Mouse (Mus musculus) gonadal fat pad, adult 2 months (tissue): Measurements from ENCODE around the gene Plekhh2. TPM values are rescaled to one million over a fixed set of nuclear protein-coding genes. Genes with fewer than 3 reads are reported as not detected.
"Not testable (repeated sequence)": the region's sequence is repeated elsewhere in the genome, so short reads cannot be mapped to it uniquely, and the experiment has no call there.

Experiments used
- DNase-seq: peaks from one replicate; pipeline ENCODE4 v3.0.0-alpha.2; 2012; ENCODE audit warnings: low read depth
- polyA plus RNA-seq: library from polyadenylated mRNA; depleted of rRNA; stranded (reverse); fragments of >200 nt; gene quantifications from 2 replicates; pipeline ENCODE4 v1.2.3, GENCODE M21; 2012

Plekhh2 gene
- polyA plus RNA-seq, 1 experiment, result 5.8 TPM

DNA sequence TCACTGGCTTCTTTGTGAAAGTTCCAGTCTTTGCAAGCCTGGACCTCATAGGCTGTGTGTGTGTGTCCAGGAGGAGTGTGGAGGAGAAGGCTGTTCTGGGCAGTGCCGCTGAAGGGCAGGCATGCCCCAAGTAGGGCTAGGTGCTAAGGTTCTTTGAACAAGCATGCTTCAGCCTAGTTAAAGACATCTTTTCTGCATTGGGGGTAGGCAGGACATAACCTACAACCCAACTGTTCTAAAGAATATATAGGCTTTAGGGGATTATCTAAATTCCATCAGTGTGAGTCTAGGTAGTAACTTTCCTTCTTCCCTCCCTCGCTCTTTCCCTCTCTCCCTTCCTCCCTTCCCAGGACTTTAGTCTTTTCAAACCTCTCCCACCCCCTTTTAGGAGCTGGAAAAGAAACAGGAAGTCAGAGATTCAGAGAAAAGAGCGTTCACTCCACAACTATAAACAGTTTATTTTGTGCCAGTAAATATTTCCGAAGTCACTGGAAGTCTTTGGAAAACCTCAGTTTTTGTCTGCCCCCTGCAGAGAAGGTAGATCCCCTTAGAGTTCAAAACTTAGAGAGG lies 906 bp downstream of the Plekhh2 start:
- DNase-seq, result no peak

DNA sequence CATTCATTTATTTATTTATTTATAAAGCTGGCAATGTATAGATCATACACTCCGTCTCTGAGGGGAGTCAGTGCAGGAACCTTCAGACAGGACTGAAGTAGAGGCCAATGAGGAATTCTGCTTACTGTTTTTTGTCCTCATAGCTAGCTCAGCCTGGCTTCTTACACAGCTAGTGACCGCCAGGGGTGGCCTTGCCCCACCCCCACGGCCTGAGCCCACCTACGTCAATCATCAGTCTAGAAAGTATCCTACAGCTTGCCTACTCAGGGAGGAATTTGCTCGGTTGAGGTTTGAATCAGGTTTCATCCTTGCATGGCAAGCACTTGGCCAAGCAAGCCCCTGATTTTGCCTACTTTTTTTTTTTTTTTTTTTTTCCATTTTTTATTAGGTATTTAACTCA lies 4.2 kb downstream of the Plekhh2 start:
- no peak for DNase-seq

DNA sequence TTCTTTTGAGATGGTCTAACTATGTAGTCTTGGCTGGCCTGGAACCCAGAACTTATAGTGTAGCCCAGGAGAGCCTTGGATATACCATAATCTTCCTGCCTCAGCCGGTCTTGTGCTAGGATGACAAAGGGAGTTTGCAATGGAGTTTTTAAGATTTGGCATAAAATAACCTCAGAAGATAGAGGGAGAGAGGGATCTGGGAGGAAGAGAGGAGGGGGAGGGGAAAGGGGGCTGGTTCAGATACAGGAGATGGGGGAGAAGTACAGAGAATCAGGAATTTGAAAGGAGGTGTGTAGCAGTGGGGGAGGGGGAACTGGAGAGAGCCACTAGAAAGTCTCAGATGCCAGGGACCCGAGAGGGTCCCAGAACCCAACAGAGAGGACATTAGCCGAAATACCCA lies 7.7 kb downstream of the Plekhh2 start:
- no peak for DNase-seq

DNA sequence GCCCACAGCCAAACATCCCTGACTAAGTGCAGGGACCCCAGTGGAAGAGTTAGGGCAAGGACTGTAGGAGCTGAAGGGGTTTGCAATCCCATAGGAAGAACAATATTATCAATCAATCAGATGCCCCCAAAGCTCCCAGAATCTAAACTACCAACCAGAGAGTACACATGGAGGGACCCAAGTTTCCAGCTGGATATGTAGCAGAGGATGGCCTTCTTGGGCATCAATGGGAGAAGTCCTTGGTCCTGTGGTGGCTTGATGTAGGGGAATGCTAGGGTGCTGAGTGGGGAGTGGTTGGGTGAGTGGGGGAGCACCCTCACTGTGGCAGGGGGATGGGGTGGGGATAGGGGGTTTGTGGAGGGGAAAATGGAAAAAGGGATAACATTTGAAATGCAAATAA lies 8.4 kb downstream of the Plekhh2 start:
- no peak for DNase-seq

DNA sequence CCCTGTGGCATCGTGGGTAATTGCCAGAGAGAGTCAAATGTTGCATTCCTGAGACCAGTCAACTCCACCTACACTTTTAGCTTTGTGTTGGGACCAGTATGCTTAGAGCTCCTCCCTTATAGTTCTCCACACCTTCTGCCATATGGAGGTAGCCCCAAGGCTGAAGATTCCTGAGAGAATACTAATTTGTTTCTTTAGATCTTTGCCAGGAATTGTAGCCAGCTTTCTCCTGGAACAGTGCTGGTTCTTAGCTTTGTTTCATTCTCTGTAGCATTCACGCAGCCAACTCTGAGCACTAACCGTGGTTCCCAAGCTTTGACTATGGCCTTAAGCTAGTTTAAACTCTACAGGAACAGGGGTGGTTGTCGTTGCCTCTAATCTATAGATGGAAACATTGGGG lies 17.7 kb downstream of the Plekhh2 start:
- no peak for DNase-seq

DNA sequence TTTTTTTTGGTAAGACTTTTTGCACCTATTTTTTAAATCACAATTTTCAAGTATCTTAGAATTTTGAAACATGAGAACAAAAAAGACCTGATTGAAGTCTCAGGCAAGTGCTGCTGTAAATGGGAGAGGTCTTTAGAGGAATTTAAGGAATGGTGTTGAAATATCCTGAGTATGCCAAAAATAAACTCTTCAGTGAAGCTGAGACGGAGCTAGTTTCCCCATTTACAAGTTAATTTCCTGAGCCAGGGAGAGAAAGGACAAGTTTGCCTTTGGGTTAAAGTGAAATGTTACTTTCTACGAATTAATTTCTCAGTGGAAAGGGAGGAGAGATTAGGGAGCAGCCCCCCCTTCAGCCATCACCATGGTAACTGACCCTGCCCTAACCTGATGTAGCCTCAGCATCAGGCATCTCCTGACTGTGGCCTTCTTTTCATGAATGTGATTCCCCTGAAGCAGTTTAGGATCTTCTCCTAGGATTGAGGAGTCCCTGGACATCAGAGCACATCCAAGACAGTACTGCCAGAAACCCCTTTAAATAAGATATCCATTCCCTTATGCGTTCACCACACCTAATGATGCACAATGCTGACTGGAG lies 18.6 kb downstream of the Plekhh2 start:
- no peak for DNase-seq

DNA sequence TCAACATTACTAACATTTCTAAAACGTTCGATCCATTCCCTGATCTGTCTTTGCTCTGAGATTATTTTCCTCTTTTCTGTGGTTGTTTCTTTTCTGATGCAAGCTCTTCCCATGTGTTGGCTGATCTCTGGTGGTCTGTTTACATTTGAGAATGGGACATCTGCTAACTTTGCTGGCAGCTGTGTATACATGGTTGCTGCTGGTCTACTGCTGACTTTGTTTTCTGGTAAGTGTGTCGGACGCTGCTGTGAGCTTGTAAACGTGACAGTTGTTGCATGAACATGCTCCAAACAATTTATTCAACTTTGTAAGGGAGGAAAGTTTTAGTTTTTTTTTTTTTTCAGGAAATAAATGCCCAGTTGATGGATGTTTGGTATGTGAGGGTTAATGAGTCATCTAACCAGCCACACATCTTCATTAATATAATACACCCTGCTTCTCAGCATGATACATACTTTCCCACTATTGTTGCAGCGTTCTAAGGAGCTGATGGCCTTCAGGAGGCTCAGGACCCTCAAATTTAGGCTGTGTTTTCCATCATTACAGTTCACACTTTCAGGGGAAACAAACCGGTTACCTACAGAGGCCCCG lies 21.3 kb downstream of the Plekhh2 start:
- no peak for DNase-seq

DNA sequence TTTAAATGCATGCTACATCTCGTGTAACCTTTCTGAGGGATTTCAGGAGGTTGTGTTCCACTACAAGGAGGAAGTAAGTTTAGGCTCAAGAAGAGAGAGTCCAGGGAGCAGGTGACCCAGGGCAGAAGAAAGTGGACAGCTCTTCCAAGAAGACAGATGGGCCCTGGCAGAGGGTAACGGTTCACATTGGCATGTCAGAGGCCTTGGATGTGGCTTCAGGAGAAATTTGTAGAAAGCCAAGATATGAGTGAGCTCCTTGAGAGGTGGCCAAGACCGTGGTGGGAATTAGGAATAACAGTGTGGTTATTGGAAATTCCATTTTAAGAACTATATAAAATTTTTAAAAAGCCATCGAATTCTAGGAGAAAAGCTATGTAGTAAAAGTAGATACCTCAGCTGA lies 22.1 kb downstream of the Plekhh2 start:
- no peak for DNase-seq

DNA sequence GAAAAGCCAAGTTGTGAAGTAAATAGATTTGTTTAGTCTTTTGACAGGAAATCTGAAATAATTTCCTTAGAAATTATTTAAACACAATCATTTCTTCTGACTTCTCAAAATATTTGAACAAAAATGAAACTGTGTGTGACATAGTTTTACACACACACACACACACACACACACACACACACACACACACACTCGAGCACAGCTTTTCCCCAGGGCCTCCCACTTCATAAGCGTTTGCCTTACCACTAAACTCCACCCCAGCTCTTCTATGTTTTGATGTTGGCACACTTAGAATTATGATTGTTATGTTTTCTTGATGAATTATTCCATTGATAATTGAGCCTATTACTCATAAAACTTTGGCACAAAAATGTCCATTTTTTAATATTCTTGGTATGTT lies 22.9 kb downstream of the Plekhh2 start:
- DNase-seq, result no peak

DNA sequence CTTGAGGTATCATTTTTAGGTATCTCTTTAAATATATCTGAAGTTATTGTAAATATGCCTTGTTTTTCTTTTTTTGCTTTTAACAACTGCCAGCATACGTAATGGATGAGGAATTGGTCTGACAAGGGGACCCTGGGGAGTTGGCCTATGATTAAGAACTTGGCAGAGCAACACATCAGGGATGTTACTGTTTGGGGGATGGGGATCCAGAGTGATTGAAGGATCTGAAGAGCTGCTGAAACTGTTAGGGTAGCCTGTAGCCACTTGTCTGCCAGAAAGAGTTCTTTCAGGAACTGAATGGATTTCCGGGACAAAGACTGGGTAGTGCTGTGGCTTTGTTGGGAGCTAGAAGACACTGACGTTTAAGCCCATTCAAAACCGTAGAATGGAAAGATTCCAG lies 23.5 kb downstream of the Plekhh2 start:
- DNase-seq, result no peak

DNA sequence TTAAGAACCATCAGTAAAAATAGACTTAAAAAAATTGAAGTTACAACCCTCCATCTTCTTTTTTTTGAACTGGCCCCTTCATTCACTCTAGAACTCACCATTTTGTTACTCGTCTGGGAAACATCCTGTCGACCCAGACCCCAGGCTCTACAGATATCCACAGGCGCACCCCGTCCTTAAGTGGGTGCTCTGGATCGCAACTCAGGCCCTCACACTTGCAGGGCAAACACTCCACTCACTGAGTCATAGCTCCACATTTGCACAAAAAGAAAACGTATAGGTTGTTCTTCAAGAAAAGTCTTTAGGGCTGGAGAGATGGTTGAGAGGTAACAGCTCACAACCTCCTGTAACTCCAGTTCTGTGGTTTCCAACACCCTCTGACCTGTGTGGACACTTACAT lies 25.6 kb downstream of the Plekhh2 start:
- DNase-seq, result no peak

DNA sequence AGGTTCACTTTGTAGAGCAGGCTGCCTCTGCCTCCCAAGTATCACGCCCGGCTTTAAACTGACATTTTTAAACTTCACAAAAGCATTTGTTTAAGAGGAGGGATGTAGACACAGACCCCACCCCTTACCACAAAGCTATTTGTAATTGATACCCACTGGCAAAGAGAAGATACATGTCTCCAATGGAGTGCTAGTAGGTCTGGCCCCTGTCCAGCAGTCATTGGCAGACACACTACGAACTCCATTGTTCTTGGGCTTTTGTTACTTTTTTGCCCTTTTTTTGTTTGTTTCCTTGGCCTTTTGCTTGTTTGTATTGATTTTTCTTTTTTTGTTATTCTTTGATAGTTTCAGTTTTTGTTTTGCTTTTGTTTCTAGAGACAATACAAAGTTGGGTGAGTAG lies 26.3 kb downstream of the Plekhh2 start:
- DNase-seq, result no peak

DNA sequence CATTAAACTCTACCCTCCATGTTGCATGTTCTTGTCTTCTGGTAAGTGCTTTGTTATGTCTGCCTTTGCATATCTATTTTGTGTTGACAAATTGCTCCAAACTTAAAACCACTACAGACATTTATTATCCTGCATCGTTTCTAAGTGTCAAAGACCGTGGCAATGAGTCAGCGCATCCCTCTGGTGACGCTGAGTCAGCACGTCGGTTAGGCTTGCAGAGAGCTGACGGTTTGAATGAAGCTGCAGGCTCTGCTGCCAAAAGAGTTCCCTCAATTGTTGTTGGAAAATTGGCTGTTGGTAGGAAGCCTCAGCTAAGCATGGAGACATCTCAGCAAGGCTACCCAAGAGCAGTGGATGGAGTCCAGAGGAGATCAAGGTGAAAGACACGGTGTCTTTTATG lies 28.9 kb downstream of the Plekhh2 start:
- DNase-seq, result no peak

DNA sequence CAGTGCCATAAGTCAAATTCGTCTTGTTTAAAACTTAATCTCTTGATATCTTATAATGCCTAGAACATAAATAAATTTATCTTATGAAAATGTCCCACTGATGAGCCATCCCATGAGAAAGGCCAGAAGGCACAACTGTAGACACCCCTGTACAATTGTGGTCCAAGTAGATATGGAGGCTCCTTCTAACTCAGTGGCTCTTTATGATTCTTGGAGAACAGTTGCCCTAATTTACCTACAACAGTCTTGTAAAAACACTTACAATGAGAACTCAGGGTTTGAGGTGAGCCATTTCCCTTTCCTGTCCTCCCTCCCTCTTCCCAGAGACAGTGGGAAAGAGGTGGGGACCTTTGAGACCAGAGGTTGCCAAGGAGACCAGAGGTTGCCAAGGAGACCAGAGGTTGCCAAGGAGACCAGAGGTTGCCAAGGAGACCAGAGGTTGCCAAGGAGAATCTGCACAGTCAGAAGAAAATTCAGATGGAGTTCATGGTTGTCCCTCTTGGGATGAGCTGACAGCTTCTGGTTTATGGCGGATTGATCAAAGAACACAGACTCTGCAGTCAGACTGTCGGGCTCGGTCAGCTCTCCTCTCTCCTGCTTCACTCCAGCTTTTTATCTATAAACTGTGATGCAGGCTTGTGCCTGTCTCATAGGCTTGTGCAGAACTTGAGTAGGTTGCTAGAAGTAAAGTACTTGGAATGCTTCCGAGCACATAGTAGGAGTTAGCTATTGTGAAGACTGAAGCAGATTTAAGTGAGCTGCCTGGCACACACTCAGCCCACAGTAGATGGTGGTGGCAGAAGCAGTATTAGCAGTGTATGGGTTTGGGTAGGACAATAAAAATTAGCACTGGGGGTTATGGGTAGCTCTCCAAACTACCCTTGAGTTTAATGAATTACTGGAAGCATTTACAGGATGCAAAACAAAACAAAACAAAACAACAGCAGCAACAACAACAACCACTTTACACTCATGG lies 39.5 kb downstream of the Plekhh2 start:
- no peak for DNase-seq

DNA sequence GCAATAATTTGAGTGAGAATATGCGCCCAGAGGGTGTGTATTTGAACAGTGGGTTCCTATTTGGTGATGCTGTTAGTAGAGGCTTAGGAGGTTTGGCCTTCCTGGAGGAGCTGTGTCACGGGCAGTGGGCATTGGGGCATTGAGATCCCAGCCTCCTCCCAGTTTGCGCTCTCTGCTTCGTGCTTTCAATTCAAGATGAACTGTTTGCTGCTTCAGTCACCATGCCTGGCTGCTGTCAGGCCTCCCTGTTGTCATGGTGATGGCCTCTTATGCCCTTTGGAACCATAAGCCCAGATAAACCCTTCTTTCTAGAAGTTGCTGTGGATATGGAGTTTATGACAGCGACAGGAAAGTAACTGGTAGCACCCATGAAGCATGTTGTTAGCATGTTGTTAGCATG lies 40.5 kb downstream of the Plekhh2 start:
- DNase-seq, result no peak

DNA sequence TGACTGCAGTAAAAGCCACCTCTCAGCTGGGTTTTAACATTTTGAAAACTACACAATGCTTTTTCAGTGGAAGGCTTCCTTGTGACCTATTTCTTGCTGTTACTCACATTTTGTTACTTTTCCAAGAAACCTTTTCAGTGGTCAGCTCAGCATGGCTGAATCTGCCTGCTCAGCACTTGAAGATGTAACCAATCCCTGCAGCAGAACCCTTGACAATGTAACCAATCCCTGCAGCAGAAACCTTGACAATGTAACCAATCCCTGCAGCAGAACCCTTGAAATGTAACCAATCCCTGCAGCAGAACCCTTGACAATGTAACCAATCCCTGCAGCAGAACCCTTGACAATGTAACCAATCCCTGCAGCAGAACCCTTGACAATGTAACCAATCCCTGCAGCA lies 52.6 kb downstream of the Plekhh2 start:
- DNase-seq, result not testable (repeated sequence)

DNA sequence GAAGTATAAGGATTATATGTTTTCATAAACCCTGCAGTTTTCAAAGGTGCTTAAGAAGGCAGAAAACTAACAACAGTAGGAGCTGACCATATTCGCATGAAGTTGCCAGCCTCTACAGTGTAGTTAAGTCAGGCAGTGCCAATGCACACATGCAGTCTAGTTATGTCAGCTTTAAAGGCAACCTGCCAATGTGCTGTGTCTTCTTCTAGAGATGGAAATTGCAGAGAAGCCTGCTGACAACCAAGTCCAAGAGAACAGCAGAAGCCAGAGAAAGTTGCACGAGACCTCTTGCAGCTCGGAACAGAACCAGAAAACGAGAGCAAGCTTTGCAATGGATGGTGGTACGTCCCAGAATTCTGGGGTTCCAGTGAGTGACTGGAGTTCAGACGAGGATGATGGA lies 54.1 kb downstream of the Plekhh2 start:
- DNase-seq, result no peak

DNA sequence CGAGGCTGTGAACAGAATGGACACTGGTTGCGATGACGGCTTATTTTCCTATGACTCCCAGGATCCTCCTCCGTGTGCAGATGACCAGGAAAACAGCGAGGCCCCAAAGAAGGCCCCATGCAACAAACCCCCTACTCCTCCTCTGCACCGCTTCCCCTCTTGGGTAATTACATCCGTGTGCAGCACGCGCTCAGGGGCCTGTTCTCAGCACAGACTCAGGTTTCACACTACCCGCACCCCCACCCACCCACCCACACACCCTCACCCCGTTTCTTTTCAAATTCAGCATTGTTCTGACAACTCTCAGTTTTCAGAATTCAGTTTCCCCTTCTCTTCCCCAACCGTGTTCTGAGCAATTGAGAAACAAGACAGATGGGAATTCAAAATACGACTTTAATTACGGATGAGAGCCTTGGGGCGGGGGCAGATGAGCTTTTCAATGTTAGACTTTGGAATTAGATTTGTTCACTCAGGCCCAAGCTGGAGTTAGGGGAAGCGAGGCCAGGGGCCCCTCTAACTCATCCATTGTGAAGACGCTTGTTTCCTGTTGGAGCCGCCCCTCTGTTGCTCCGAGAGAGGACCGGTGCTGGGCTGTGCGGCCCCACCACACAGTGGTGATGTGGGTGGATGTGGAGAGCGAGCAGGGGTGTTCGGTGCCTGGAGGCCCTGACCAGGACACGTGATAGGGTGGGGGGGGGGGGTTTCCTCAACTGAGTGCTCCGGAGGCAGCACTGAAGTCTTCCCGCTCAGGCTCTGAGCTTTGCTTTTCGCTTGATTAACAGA lies 55.3 kb downstream of the Plekhh2 start:
- no peak for DNase-seq

DNA sequence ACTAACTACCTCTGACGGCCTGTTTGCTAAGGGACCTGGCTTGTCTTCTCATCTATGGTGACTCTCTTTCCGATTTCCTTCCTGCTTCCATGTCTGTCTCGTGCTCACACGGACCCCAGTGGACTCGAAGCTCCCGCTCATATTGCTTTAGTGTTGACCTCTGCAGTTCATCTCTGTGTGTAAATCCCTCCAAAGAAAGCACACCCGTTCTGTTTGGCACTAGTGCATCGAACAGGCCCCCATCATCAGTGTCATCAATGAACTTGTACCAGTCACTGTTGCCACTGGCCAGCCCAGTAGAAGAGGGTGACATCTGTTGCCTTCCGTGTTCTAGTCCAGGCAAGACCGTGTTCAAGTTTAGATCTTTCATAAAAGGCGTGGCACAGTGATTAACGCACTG lies 57.1 kb downstream of the Plekhh2 start:
- DNase-seq, result no peak

DNA sequence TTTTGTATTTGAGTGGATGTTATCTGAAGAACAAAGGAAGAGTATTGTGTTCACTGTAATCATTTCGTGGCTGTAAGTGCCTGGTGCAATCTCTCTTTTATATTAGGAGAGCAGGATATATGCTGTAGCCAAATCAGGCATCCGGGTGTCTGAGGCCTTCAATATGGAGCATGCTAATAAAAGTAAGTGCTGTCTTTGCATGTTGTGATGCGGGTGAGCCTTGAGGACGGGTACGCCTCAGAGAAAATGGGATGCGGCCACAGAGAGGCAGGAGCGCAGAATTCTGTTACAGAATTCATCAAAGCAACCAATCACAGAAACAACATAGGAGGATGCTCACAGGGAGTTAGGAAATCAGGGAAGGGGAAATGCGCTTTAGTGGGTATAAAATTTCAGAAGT lies 58.1 kb downstream of the Plekhh2 start:
- DNase-seq, result no peak

DNA sequence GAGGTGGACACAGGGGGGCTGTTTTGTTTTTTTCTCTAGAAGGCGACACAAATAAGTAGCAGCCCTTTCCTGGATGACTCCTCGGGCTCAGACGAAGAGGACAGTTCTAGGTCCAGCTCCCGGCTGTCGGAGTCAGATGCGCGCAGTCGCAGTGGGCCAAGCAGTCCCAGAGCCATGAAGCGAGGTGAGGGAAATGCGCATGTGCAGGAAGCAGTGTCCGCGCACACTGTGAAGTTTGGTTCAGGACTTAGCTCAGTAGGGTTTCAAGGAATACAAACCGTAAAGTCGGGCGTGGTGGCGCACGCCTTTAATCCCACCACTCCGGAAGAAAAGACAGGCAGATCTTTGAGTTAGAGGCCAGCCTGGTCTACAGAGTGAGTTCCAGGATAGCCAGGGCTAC lies 59.9 kb downstream of the Plekhh2 start:
- DNase-seq, result no peak

DNA sequence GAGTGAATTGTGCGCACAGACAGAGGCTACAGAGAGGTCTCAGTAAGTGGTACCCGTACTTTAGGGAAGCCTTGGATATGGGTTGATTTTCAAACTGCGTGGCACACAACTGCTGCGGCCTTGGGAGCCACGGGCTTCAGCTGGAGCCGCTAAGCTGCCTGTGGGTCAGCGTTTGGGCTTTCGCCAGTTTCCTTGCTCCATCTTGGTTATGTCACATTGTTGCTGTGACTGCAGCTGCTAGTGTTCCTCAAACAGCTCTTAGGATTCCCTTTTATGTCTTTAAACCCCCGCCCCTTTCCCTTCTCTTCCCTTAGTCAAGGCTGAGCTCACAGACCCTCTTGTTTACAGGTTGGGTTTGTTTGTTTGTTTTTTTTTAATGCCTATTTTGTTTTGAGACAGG lies 61.6 kb downstream of the Plekhh2 start:
- no peak for DNase-seq
